Mouse (Mus musculus) kidney, embryonic 16.5 days (tissue): Measurements from ENCODE around the gene Gm3194. TPM values are rescaled to one million over a fixed set of nuclear protein-coding genes. Genes with fewer than 3 reads are reported as not detected.
"Not testable (repeated sequence)": the region's sequence is repeated elsewhere in the genome, so short reads cannot be mapped to it uniquely, and the experiment has no call there.

ENCODE experiments used
- ATAC-seq: fragments of 200-750 bp; cut with Nextera tagmentation; 2 replicates; pipeline ENCODE4 v1.8.0; 2017; ENCODE audit warnings: moderate TSS enrichment; ENCODE audit not compliant: low FRiP score, low TSS enrichment
- H3K27ac ChIP-seq: fragments of 300-500 bp; sonication (generic); 2 replicates; pipeline ENCODE4 v1.5.1; 2014; ENCODE audit warnings: low read length
- H3K27me3 ChIP-seq: fragments of 300-500 bp; sonication (generic); 2 replicates; pipeline ENCODE4 v1.6.1; 2014; ENCODE audit warnings: low read length, control low read depth, mixed read lengths; ENCODE audit not compliant: insufficient read depth
- H3K36me3 ChIP-seq: fragments of 300-500 bp; sonication (generic); 2 replicates; pipeline ENCODE4 v1.6.1; 2014; ENCODE audit warnings: low read length, control low read depth, mixed read lengths; ENCODE audit not compliant: insufficient read depth
- H3K4me1 ChIP-seq: fragments of 300-500 bp; sonication (generic); 2 replicates; pipeline ENCODE4 v1.6.1; 2014; ENCODE audit warnings: low read length, control low read depth, mixed read lengths; ENCODE audit not compliant: insufficient read depth
- H3K4me2 ChIP-seq: fragments of 300-500 bp; sonication (generic); replicated peaks from 2 replicates; pipeline ENCODE4 v1.6.1; 2014; ENCODE audit warnings: low read depth, low read length
- H3K4me3 ChIP-seq: fragments of 300-500 bp; sonication (generic); 2 replicates; pipeline ENCODE4 v1.5.1; 2014; ENCODE audit warnings: mild to moderate bottlenecking, low read length
- H3K9ac ChIP-seq: fragments of 300-500 bp; sonication (generic); replicated peaks from 2 replicates; pipeline ENCODE4 v1.6.1; 2014; ENCODE audit warnings: low read length
- H3K9me3 ChIP-seq: fragments of 300-500 bp; sonication (generic); 2 replicates; pipeline ENCODE4 v1.6.1; 2016; ENCODE audit warnings: low read length, control low read depth
- WGBS: fragments of 180-500 bp; shearing (Covaris S2); extraction: QIAGEN DNeasy Blood & Tissue Kit; methylation state at CpG from one replicate; pipeline ENCODE4 v1.1.7; 2014; 5-methylcytosine and 5-hydroxymethylcytosine counted together
- polyA plus RNA-seq: library from polyadenylated mRNA; unstranded; fragments of >200 nt; fragmentation: Nextera tagmentation; extraction: Ambion mirVana; gene quantifications from 2 replicates; pipeline ENCODE4 v1.2.1, GENCODE M21; 2015

Gm3194 gene
- 0.42 and 0.45 TPM in 2 replicates for polyA plus RNA-seq

DNA sequence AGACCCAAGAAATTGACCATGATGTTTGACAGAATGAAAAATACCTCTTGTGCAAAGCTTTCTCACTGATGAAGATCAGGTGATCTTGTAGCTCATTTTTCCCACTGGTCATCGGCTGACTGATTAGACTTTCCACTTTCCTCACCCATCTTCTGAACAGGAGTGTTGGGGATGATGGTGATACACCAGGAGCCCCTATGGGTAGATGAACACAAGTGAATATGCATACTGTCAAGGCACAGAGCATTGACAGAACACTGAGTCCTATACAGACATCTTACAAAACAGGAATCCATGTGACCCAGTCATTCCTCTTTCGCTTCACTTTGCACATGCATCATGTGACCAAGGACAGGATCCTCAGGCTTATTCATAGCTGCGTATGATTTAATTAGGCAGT lies at the start of gene Gm3194:
Gene Gm3194 (minus strand): TSS at position 101 of the 400 bp plus-strand sequence.
- not testable (repeated sequence) for H3K4me2 ChIP-seq, H3K9me3 ChIP-seq, H3K27me3 ChIP-seq, H3K4me1 ChIP-seq, H3K27ac ChIP-seq, H3K4me3 ChIP-seq, ATAC-seq, H3K9ac ChIP-seq, H3K36me3 ChIP-seq
- no CpG with 5 or more reads among the region's 3 CpGs for WGBS

DNA sequence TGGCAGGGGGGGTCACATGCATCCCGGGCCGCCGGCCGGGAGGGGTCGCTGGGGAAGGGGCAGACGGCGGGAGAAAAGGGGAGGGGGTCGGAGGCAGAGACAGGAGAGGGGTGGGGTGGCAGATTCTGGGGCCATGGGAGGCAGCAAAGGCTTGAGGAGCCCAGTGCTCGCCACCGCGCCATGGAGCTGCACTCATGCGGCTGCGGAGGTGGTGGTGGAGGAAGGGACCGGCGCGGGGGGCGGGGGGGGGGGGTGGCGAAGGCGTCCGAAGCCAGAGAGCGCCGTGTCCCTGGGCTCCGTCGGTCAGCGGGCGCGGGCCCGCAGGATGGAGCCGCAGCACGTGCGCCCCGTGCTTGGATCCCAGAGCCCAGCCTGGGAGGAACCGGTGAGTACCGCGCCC lies 46.1 kb upstream of the Gm3194 start, which contains the start of gene Gm3488:
Gene Gm3488 (plus strand): TSS at position 301 of the 400 bp plus-strand sequence.
- not testable (repeated sequence) for H3K36me3 ChIP-seq, H3K9ac ChIP-seq, H3K27ac ChIP-seq, ATAC-seq, H3K4me3 ChIP-seq, H3K9me3 ChIP-seq, H3K27me3 ChIP-seq, H3K4me2 ChIP-seq, H3K4me1 ChIP-seq
- no CpG with 5 or more reads among the region's 35 CpGs for WGBS

DNA sequence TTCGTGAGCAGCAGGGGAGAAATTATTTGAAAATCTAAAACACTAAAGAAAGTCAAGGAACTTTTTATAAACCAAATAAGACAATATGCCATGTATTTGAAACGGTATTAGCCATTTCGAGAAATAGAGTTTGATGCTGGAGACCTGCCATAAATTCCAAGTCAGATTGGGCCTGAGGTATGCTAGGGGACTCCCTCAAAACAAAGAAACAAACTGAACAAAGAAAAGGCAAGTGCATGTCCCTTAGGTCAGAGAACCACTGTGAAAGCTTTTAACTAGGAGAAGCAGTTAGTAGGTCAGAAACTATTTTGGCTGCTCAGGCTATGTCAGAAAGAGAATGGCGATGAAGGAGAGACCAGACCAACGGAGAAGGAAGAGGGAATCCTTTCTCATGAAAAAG lies 28.6 kb upstream of the Gm3194 start, which contains the start of gene Gm3187:
Gene Gm3187 (plus strand): TSS at position 301 of the 400 bp plus-strand sequence.
- H3K9ac ChIP-seq, H3K4me2 ChIP-seq, H3K36me3 ChIP-seq, H3K9me3 ChIP-seq, ATAC-seq, H3K27ac ChIP-seq, H3K27me3 ChIP-seq, H3K4me3 ChIP-seq, H3K4me1 ChIP-seq: not testable (repeated sequence)
- 88% methylated on average over 4 of the region's 5 CpGs for WGBS

DNA sequence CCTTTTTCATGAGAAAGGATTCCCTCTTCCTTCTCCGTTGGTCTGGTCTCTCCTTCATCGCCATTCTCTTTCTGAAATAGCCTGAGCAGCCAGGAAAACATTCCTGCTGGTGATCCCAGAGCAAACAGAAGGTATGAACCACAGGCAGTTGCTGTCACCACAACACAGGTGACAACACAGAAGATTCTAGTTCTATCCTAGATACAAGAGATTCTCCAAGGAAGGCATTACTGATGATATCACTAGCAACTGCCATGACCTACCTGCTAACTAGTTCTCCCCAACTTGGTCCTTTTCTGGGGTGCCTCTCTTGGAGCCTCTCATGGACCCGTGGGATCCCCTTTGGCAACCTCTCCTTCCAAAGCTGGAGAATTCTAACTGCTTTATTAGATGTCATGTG lies 22.5 kb upstream of the Gm3194 start, which contains the start of gene Gm8246:
Gene Gm8246 (minus strand): TSS at position 101 of the 400 bp plus-strand sequence.
- not testable (repeated sequence) for ATAC-seq, H3K27me3 ChIP-seq, H3K4me2 ChIP-seq, H3K27ac ChIP-seq, H3K36me3 ChIP-seq, H3K9me3 ChIP-seq, H3K4me1 ChIP-seq, H3K4me3 ChIP-seq, H3K9ac ChIP-seq
- WGBS = no CpG with 5 or more reads among the region's 3 CpGs

DNA sequence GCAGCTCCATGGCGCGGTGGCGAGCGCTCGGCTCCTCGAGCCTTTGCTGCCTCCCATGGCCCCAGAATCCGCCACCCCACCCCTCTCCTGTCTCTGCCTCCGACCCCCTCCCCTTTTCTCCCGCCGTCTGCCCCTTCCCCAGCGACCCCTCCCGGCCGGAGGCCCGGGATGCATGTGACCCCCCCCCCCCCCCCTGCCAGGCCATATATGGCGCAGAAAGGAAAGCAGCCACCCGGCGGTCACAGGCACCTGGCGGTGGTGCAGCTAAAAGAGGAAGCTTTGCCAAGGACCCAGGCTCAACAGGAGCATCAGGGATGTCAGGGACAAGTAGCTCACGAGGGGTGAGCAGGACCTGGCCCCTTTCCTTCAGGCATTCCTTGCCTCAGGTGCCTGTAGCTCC lies 5.2 kb upstream of the Gm3194 start:
- ATAC-seq = peak; percentile 46; the same call in 1 of the 2 replicates
- not testable (repeated sequence) for H3K9me3 ChIP-seq, H3K4me1 ChIP-seq, H3K4me2 ChIP-seq, H3K36me3 ChIP-seq, H3K27ac ChIP-seq, H3K9ac ChIP-seq, H3K27me3 ChIP-seq, H3K4me3 ChIP-seq
- no CpG with 5 or more reads among the region's 19 CpGs for WGBS

DNA sequence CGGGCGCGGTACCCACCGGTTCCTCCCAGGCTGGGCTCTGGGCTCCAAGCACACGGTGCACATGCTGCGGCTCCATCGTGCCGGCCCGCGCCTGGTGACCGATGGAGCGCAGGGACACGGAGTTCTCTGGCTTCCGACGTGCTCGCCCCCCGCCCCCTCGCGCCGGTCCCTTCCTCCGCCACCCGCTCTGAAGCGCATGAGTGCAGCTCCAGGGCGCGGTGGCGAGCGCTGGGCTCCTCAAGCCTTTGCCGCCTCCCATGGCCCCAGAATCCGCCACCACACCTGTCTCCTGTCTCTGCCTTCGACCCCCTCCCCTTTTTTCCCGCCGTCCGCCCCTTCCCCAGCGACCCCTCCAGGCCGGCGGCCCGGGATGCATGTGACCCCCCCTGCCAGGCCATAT lies 66.3 kb downstream of the Gm3194 start, which contains the start of gene Gm3500:
Gene Gm3500 (minus strand): TSS at position 101 of the 400 bp plus-strand sequence.
- ATAC-seq, H3K9me3 ChIP-seq, H3K4me1 ChIP-seq, H3K27ac ChIP-seq, H3K36me3 ChIP-seq, H3K27me3 ChIP-seq, H3K9ac ChIP-seq, H3K4me2 ChIP-seq, H3K4me3 ChIP-seq: not testable (repeated sequence)
- no CpG with 5 or more reads among the region's 37 CpGs for WGBS

Other genes with a start within 250 kb of the Gm3194 start
- gene Gm3526, start 194.9 kb downstream of the Gm3194 start, polyA plus RNA-seq = not detected in 2 replicates
- not detected in 2 replicates for gene Gm3542, start 120.5 kb downstream of the Gm3194 start, polyA plus RNA-seq
- 0.22 TPM in 1 of 2 replicates, not detected in the other for gene Gm3500, start 66.4 kb downstream of the Gm3194 start, polyA plus RNA-seq
- gene Gm8246, start 22.4 kb upstream of the Gm3194 start, polyA plus RNA-seq = not detected in 2 replicates
- gene Gm3187, start 28.7 kb upstream of the Gm3194 start, polyA plus RNA-seq = not detected in 2 replicates
- 0.52 and 0.57 TPM in 2 replicates for gene Gm3488, start 46.2 kb upstream of the Gm3194 start, polyA plus RNA-seq
- gene Gm3532, start 83.0 kb upstream of the Gm3194 start, polyA plus RNA-seq = not detected in 2 replicates
- gene Gm8265, start 177.6 kb upstream of the Gm3194 start, polyA plus RNA-seq = not detected in 2 replicates
- gene Gm9603, start 232.0 kb upstream of the Gm3194 start, polyA plus RNA-seq = not detected in 2 replicates